Mouse (Mus musculus) MEL (cell line): ENCODE measurements at regions not wholly inside any gene's neighbourhood (a gene's known extent, or its start where the extent isn't known, plus 50 kb on each side); places are given as distances from the start of the nearest gene placed in this dataset.

Experiments used
- DNase-seq: peaks from one replicate; pipeline ENCODE4 v3.0.0; 2011; ENCODE audit warnings: low read depth, low spot score
- H3K27ac ChIP-seq: 2 replicates; pipeline ENCODE4 v1.5.1; 2012; ENCODE audit warnings: low read depth, mild to moderate bottlenecking, control low read depth, low read length, moderate library complexity; ENCODE audit not compliant: control insufficient read depth
- H3K27me3 ChIP-seq, 2 experiments: fragments of 150-350 bp in 1 of 2; sonication (generic) in 1 of 2; 2 replicates each; pipeline ENCODE4 v1.6.1; 2012; ENCODE audit warnings: low read length in 2 of 2, mild to moderate bottlenecking in 2 of 2, improper control_type of control experiment in 1 of 2, moderate library complexity in 1 of 2; ENCODE audit not compliant: insufficient read depth in 2 of 2, control insufficient read depth in 1 of 2
- H3K36me3 ChIP-seq, 2 experiments: 2 replicates each; pipeline ENCODE4 v1.6.1; 2012 to 2014; ENCODE audit warnings: low read length in 2 of 2, improper control_type of control experiment in 1 of 2, inconsistent platforms in 1 of 2, mild to moderate bottlenecking in 1 of 2; ENCODE audit not compliant: insufficient read depth in 2 of 2, control insufficient read depth in 1 of 2
- H3K4me1 ChIP-seq, 2 experiments: fragments of 150-350 bp in 1 of 2; sonication (generic) in 1 of 2; 2 replicates each; pipeline ENCODE4 v1.6.1; 2012; ENCODE audit warnings: low read length in 2 of 2, improper control_type of control experiment in 1 of 2, mild to moderate bottlenecking in 1 of 2; ENCODE audit not compliant: insufficient read depth in 2 of 2, control insufficient read depth in 1 of 2
- H3K4me3 ChIP-seq, 2 experiments: fragments of 150-350 bp in 1 of 2; sonication (generic) in 1 of 2; 2 replicates each; pipeline ENCODE4 v1.5.1; 2012; ENCODE audit warnings: low read depth in 2 of 2, low read length in 2 of 2, mild to moderate bottlenecking in 2 of 2, moderate library complexity in 2 of 2, control low read depth in 1 of 2, improper control_type of control experiment in 1 of 2; ENCODE audit not compliant: control insufficient read depth in 1 of 2, insufficient read depth in 1 of 2
- H3K79me2 ChIP-seq: 2 replicates; pipeline ENCODE4 v1.6.1; 2012; ENCODE audit warnings: mild to moderate bottlenecking, low read length, moderate library complexity; ENCODE audit not compliant: control insufficient read depth, poor library complexity, insufficient read depth
- H3K9ac ChIP-seq: 2 replicates; pipeline ENCODE4 v1.6.1; 2012; ENCODE audit warnings: low read depth, mild to moderate bottlenecking, control low read depth, low read length, moderate library complexity; ENCODE audit not compliant: control insufficient read depth, poor library complexity, severe bottlenecking
- H3K9me3 ChIP-seq: fragments of 150-350 bp; sonication (generic); replicated peaks from 2 replicates; pipeline ENCODE4 v1.6.1; 2012; ENCODE audit warnings: mild to moderate bottlenecking, low read length, improper control_type of control experiment, moderate library complexity; ENCODE audit not compliant: insufficient read depth
- CHD1 ChIP-seq: IDR thresholded peaks from 2 replicates; pipeline ENCODE4 v1.6.1; 2012; ENCODE audit warnings: low read depth, mild to moderate bottlenecking, inconsistent platforms, low read length, improper control_type of control experiment
- CHD2 ChIP-seq: IDR thresholded peaks from 2 replicates; pipeline ENCODE4 v1.6.1; 2011; ENCODE audit warnings: low read length, improper control_type of control experiment
- E2F4 ChIP-seq: IDR thresholded peaks from 2 replicates; pipeline ENCODE4 v1.6.1; 2011; ENCODE audit warnings: low read depth, low read length, improper control_type of control experiment, borderline replicate concordance
- GATA1 ChIP-seq: IDR thresholded peaks from 2 replicates; pipeline ENCODE4 v1.6.1; 2011; ENCODE audit warnings: low read depth, low read length, improper control_type of control experiment
- HCFC1 ChIP-seq: IDR thresholded peaks from 2 replicates; pipeline ENCODE4 v1.6.1; 2012; ENCODE audit warnings: low read depth, mild to moderate bottlenecking, inconsistent platforms, low read length, improper control_type of control experiment, moderate library complexity
- KAT2A ChIP-seq: conservative IDR thresholded peaks from 2 replicates; pipeline ENCODE4 v1.6.1; 2012; ENCODE audit warnings: low read depth, low read length, improper control_type of control experiment, inconsistent platforms
- MAZ ChIP-seq: IDR thresholded peaks from 2 replicates; pipeline ENCODE4 v1.6.1; 2012; ENCODE audit warnings: low read depth, mild to moderate bottlenecking, inconsistent platforms, low read length, improper control_type of control experiment
- MEF2A ChIP-seq: IDR thresholded peaks from 2 replicates; pipeline ENCODE4 v1.6.1; 2014; ENCODE audit warnings: low read depth, mild to moderate bottlenecking, inconsistent platforms, low read length, improper control_type of control experiment; ENCODE audit not compliant: poor library complexity, insufficient replicate concordance, severe bottlenecking; ENCODE audit errors: extremely low read depth
- MXI1 ChIP-seq: IDR thresholded peaks from 2 replicates; pipeline ENCODE4 v1.6.1; 2011; ENCODE audit warnings: mild to moderate bottlenecking, low read depth, low read length, improper control_type of control experiment
- MYB ChIP-seq: IDR thresholded peaks from 2 replicates; pipeline ENCODE4 v1.6.1; 2011; ENCODE audit warnings: mild to moderate bottlenecking, low read depth, low read length, improper control_type of control experiment
- MYC ChIP-seq: IDR thresholded peaks from 2 replicates; pipeline ENCODE4 v1.6.1; 2011; ENCODE audit warnings: low read depth, mild to moderate bottlenecking, low read length, improper control_type of control experiment, moderate library complexity
- NELFE ChIP-seq: IDR thresholded peaks from 2 replicates; pipeline ENCODE4 v1.6.1; 2011; ENCODE audit warnings: low read depth, low read length, improper control_type of control experiment
- POLR2A ChIP-seq, 2 experiments: IDR thresholded peaks; 2 replicates each; pipeline ENCODE4 v1.6.1; 2011 to 2012; ENCODE audit warnings: low read length in 2 of 2, mild to moderate bottlenecking in 2 of 2, control low read depth in 1 of 2, improper control_type of control experiment in 1 of 2, low read depth in 1 of 2, moderate library complexity in 1 of 2; ENCODE audit not compliant: control insufficient read depth in 1 of 2, insufficient read depth in 1 of 2, poor library complexity in 1 of 2
- POLR2AphosphoS2 ChIP-seq: IDR thresholded peaks from 2 replicates; pipeline ENCODE4 v1.6.1; 2011; ENCODE audit warnings: low read length, improper control_type of control experiment
- POLR2AphosphoS5 ChIP-seq: IDR thresholded peaks from 2 replicates; pipeline ENCODE4 v1.6.1; 2012; ENCODE audit warnings: low read depth, borderline replicate concordance, mild to moderate bottlenecking, inconsistent platforms, low read length, moderate library complexity, mixed read lengths
- RAD21 ChIP-seq: IDR thresholded peaks from 2 replicates; pipeline ENCODE4 v1.6.1; 2011; ENCODE audit warnings: mild to moderate bottlenecking, low read depth, low read length, improper control_type of control experiment
- SIN3A ChIP-seq: IDR thresholded peaks from 2 replicates; pipeline ENCODE4 v1.6.1; 2012; ENCODE audit warnings: low read length, improper control_type of control experiment, inconsistent platforms
- SMC3 ChIP-seq: IDR thresholded peaks from 2 replicates; pipeline ENCODE4 v1.6.1; 2011; ENCODE audit warnings: low read depth, low read length, improper control_type of control experiment
- UBTF ChIP-seq: IDR thresholded peaks from 2 replicates; pipeline ENCODE4 v1.6.1; 2012; ENCODE audit warnings: low read depth, mild to moderate bottlenecking, inconsistent platforms, low read length, improper control_type of control experiment, moderate library complexity, borderline replicate concordance; ENCODE audit not compliant: insufficient read depth
- USF1 ChIP-seq: IDR thresholded peaks from 2 replicates; pipeline ENCODE4 v1.6.1; 2014; ENCODE audit warnings: low read depth, mild to moderate bottlenecking, inconsistent platforms, low read length, improper control_type of control experiment, moderate library complexity
- ZMIZ1 ChIP-seq: IDR thresholded peaks from 2 replicates; pipeline ENCODE4 v1.6.1; 2012; ENCODE audit warnings: low read depth, mild to moderate bottlenecking, inconsistent platforms, low read length, improper control_type of control experiment, moderate library complexity

GRCm38 (mm10) chr8:91999189-91999588 is 197.3 kb upstream of the Irx3 start:
- Histone ChIP-seq H3K27ac (no peak overlapping the region), H3K4me1 (no peaks in the 10 kb centered on the region), H3K79me2 (no peaks in the 10 kb centered on the region), H3K27me3 (no peaks in the 10 kb centered on the region), H3K4me3 (no peak overlapping the region), H3K9ac (no peak overlapping the region), H3K36me3 (no peaks in the 10 kb centered on the region)
- DNase-seq, result no peak
- TF ChIP-seq MAZ (no peak), HCFC1 (no peak), KAT2A (no peak), UBTF (no peak), GATA1 (no peak), RAD21 (no peak), CHD1 (no peak), MXI1 (no peak), SMC3 (no peak), CHD2 (no peak), POLR2AphosphoS2 (no peak), ZMIZ1 (no peak)
- TF ChIP-seq, all 39 proteins: peak for 0
- no peaks in the 10 kb centered on the region for H3K9me3 ChIP-seq

GRCm38 (mm10) chr8:91997892-91998189 is 196.0 kb upstream of the Irx3 start:
- no peak for DNase-seq
- Histone ChIP-seq H3K9me3 (no peaks in the 10 kb centered on the region), H3K36me3 (no peaks in the 10 kb centered on the region), H3K27ac (no peak overlapping the region), H3K27me3 (no peaks in the 10 kb centered on the region), H3K4me3 (no peak overlapping the region), H3K9ac (no peak overlapping the region), H3K79me2 (no peaks in the 10 kb centered on the region), H3K4me1 (no peaks in the 10 kb centered on the region)
- TF ChIP-seq POLR2AphosphoS5 (no peak), MEF2A (no peak), SIN3A (no peak), E2F4 (no peak), NELFE (no peak), CHD2 (no peak), MYC (no peak), POLR2A (IDR thresholded peaks at IDR 0.05; ENCODE audit: control insufficient read depth in 1 of 2, insufficient read depth in 1 of 2, low read depth in 1 of 2, low read length in 2 of 2, poor library complexity in 1 of 2) (no peak), USF1 (no peak), MYB (no peak), UBTF (no peak)
